Mouse (Mus musculus): Measurements from ENCODE around the gene Ppp1r13l. TPM values are rescaled to one million over a fixed set of nuclear protein-coding genes. Genes with fewer than 3 reads are reported as not detected.

Gene Ppp1r13l
- polyA plus RNA-seq, 1 experiment: 5.0 TPM

- Histone ChIP-seq H3K27ac (ENCODE audit: insufficient read depth, low read length) (no peak overlapping the region), H3K4me3 (ENCODE audit: insufficient read depth, low read length) (no peak overlapping the region), H3K4me1 (ENCODE audit: control insufficient read depth, insufficient read depth, low read length) (no peaks in the 10 kb centered on the region)
- TF ChIP-seq POLR2A (IDR thresholded peaks at IDR 0.05; ENCODE audit: extremely low read depth, insufficient read depth, low read length) (no peak), CTCF (IDR thresholded peaks at IDR 0.05; ENCODE audit: extremely low read depth, insufficient read depth, low read length) (no peak)
Measured at GRCm38 (mm10) chr7:19375368-19375767, 15.8 kb downstream of the Ppp1r13l start.

- TF ChIP-seq CTCF (IDR thresholded peaks at IDR 0.05; ENCODE audit: extremely low read depth, insufficient read depth, low read length) (no peak), POLR2A (IDR thresholded peaks at IDR 0.05; ENCODE audit: extremely low read depth, insufficient read depth, low read length) (no peak)
- Histone ChIP-seq H3K4me3 (ENCODE audit: insufficient read depth, low read length) (no peak overlapping the region), H3K27ac (ENCODE audit: insufficient read depth, low read length) (no peak overlapping the region), H3K4me1 (ENCODE audit: control insufficient read depth, insufficient read depth, low read length) (no peaks in the 10 kb centered on the region)
Measured at GRCm38 (mm10) chr7:19376019-19376418, 16.5 kb downstream of the Ppp1r13l start.

- TF ChIP-seq POLR2A (IDR thresholded peaks at IDR 0.05; ENCODE audit: extremely low read depth, insufficient read depth, low read length): no peak
- no peak for TF ChIP-seq CTCF (IDR thresholded peaks at IDR 0.05; ENCODE audit: extremely low read depth, insufficient read depth, low read length)
- Histone ChIP-seq H3K27ac (ENCODE audit: insufficient read depth, low read length) (no peak overlapping the region), H3K4me1 (ENCODE audit: control insufficient read depth, insufficient read depth, low read length) (no peaks in the 10 kb centered on the region), H3K4me3 (ENCODE audit: insufficient read depth, low read length) (no peak overlapping the region)
Measured at GRCm38 (mm10) chr7:19378049-19378448, 18.5 kb downstream of the Ppp1r13l start.

GRCm38 (mm10) chr7:19381377-19382165, 22.0 kb downstream of the Ppp1r13l start, which contains the start of gene Ercc2:
TSS of gene Ercc2 (plus strand) at chr7:19382010.
- peak; percentile 57; the same call in 1 of the 2 replicates for TF ChIP-seq POLR2A (IDR thresholded peaks at IDR 0.05; ENCODE audit: extremely low read depth, insufficient read depth, low read length)
- no peak for TF ChIP-seq CTCF (IDR thresholded peaks at IDR 0.05; ENCODE audit: extremely low read depth, insufficient read depth, low read length)
- Histone ChIP-seq H3K4me1 (ENCODE audit: control insufficient read depth, insufficient read depth, low read length) (peaks cover 4% of the 10 kb centered on the region), H3K4me3 (ENCODE audit: insufficient read depth, low read length) (peak within 1 kb of the TSS; percentile 94), H3K27ac (ENCODE audit: insufficient read depth, low read length) (no peak within 1 kb of the TSS)

- Histone ChIP-seq H3K4me3 (ENCODE audit: insufficient read depth, low read length) (peak overlapping the region; percentile 94), H3K27ac (ENCODE audit: insufficient read depth, low read length) (no peak overlapping the region), H3K4me1 (ENCODE audit: control insufficient read depth, insufficient read depth, low read length) (peaks cover 4% of the 10 kb centered on the region)
- TF ChIP-seq POLR2A (IDR thresholded peaks at IDR 0.05; ENCODE audit: extremely low read depth, insufficient read depth, low read length): 0 out of 2 replicates have a peak, but pooled peaks have one; percentile 4
- TF ChIP-seq CTCF (IDR thresholded peaks at IDR 0.05; ENCODE audit: extremely low read depth, insufficient read depth, low read length): no peak
Measured at GRCm38 (mm10) chr7:19382166-19382541, 22.6 kb downstream of the Ppp1r13l start.

GRCm38 (mm10) chr7:19383708-19384107, 24.2 kb downstream of the Ppp1r13l start:
- peaks cover 4% of the 10 kb centered on the region for H3K4me1 ChIP-seq (ENCODE audit: control insufficient read depth, insufficient read depth, low read length)
- TF ChIP-seq CTCF (IDR thresholded peaks at IDR 0.05; ENCODE audit: extremely low read depth, insufficient read depth, low read length) (no peak), POLR2A (IDR thresholded peaks at IDR 0.05; ENCODE audit: extremely low read depth, insufficient read depth, low read length) (no peak)
- H3K27ac ChIP-seq (ENCODE audit: insufficient read depth, low read length): no peak overlapping the region
- no peak overlapping the region for H3K4me3 ChIP-seq (ENCODE audit: insufficient read depth, low read length)

- peak overlapping the region; percentile 72; the same call in 1 of the 2 replicates for H3K27ac ChIP-seq (ENCODE audit: insufficient read depth, low read length)
- TF ChIP-seq POLR2A (IDR thresholded peaks at IDR 0.05; ENCODE audit: extremely low read depth, insufficient read depth, low read length) (no peak), CTCF (IDR thresholded peaks at IDR 0.05; ENCODE audit: extremely low read depth, insufficient read depth, low read length) (no peak)
- no peak overlapping the region for H3K4me3 ChIP-seq (ENCODE audit: insufficient read depth, low read length)
- no peaks in the 10 kb centered on the region for H3K4me1 ChIP-seq (ENCODE audit: control insufficient read depth, insufficient read depth, low read length)
Measured at GRCm38 (mm10) chr7:19388699-19389413, 29.3 kb downstream of the Ppp1r13l start.

GRCm38 (mm10) chr7:19394484-19394883, 34.9 kb downstream of the Ppp1r13l start:
- TF ChIP-seq CTCF (IDR thresholded peaks at IDR 0.05; ENCODE audit: extremely low read depth, insufficient read depth, low read length) (no peak), POLR2A (IDR thresholded peaks at IDR 0.05; ENCODE audit: extremely low read depth, insufficient read depth, low read length) (no peak)

GRCm38 (mm10) chr7:19399496-19400280, 40.1 kb downstream of the Ppp1r13l start:
- H3K4me3 ChIP-seq (ENCODE audit: insufficient read depth, low read length): no peak overlapping the region
- no peak overlapping the region for H3K27ac ChIP-seq (ENCODE audit: insufficient read depth, low read length)
- no peak for TF ChIP-seq POLR2A (IDR thresholded peaks at IDR 0.05; ENCODE audit: extremely low read depth, insufficient read depth, low read length)
- TF ChIP-seq CTCF (IDR thresholded peaks at IDR 0.05; ENCODE audit: extremely low read depth, insufficient read depth, low read length): no peak
- H3K4me1 ChIP-seq (ENCODE audit: control insufficient read depth, insufficient read depth, low read length): no peaks in the 10 kb centered on the region

More at GRCm38 (mm10) chr7:19394484-19394883, 34.9 kb downstream of the Ppp1r13l start:
- Histone ChIP-seq H3K4me3 (ENCODE audit: insufficient read depth, low read length) (no peak overlapping the region), H3K27ac (ENCODE audit: insufficient read depth, low read length) (no peak overlapping the region), H3K4me1 (ENCODE audit: control insufficient read depth, insufficient read depth, low read length) (no peaks in the 10 kb centered on the region)

Data from cortical plate, adult 2 months (tissue).